Mouse (Mus musculus): ENCODE data around the gene Rpl6.
A peak's percentile ranks its signal among the peaks of the same experiment; 100 is the strongest.
"Not testable (repeated sequence)": the region's sequence is repeated elsewhere in the genome, so short reads cannot be mapped to it uniquely, and the experiment has no call there.

The Rpl6 gene

GRCm38 (mm10) chr5:121225854-121226253 lies 21.6 kb downstream of the Rpl6 start:
- DNase-seq (ENCODE audit: low spot score), result no peak

GRCm38 (mm10) chr5:121226406-121226805 lies 22.1 kb downstream of the Rpl6 start:
- no peak for DNase-seq (ENCODE audit: low spot score)

GRCm38 (mm10) chr5:121226845-121227244 lies 22.6 kb downstream of the Rpl6 start:
- DNase-seq (ENCODE audit: low spot score), result no peak

- DNase-seq (ENCODE audit: low spot score), result not testable (repeated sequence)
These were observed 23.0 kb downstream of the Rpl6 start for GRCm38 (mm10) chr5:121227330-121227729.

GRCm38 (mm10) chr5:121229182-121229581 lies 24.9 kb downstream of the Rpl6 start:
- DNase-seq (ENCODE audit: low spot score), result no peak

- no peak for DNase-seq (ENCODE audit: low spot score)
These were observed 26.5 kb downstream of the Rpl6 start for GRCm38 (mm10) chr5:121230811-121231210.

GRCm38 (mm10) chr5:121232789-121233188 lies 28.5 kb downstream of the Rpl6 start:
- no peak for DNase-seq (ENCODE audit: low spot score)

- no peak for DNase-seq (ENCODE audit: low spot score)
These were observed 29.4 kb downstream of the Rpl6 start for GRCm38 (mm10) chr5:121233726-121234125.

- DNase-seq (ENCODE audit: low spot score), result peak; percentile 62
These were observed 31.9 kb downstream of the Rpl6 start for GRCm38 (mm10) chr5:121236171-121236570.

- no peak for DNase-seq (ENCODE audit: low spot score)
These were observed 33.9 kb downstream of the Rpl6 start for GRCm38 (mm10) chr5:121238208-121238607.

GRCm38 (mm10) chr5:121239846-121240245 lies 35.6 kb downstream of the Rpl6 start:
- DNase-seq (ENCODE audit: low spot score), result no peak

GRCm38 (mm10) chr5:121241182-121241581 lies 36.9 kb downstream of the Rpl6 start:
- no peak for DNase-seq (ENCODE audit: low spot score)

GRCm38 (mm10) chr5:121242261-121242660 lies 38.0 kb downstream of the Rpl6 start:
- DNase-seq (ENCODE audit: low spot score), result no peak

- DNase-seq (ENCODE audit: low spot score), result no peak
These were observed 38.4 kb downstream of the Rpl6 start for GRCm38 (mm10) chr5:121242701-121243100.

- DNase-seq (ENCODE audit: low spot score), result no peak
These were observed 39.5 kb downstream of the Rpl6 start for GRCm38 (mm10) chr5:121243676-121244364.

- no peak for DNase-seq (ENCODE audit: low spot score)
These were observed 40.1 kb downstream of the Rpl6 start for GRCm38 (mm10) chr5:121244365-121244731.

GRCm38 (mm10) chr5:121245201-121245600 lies 40.9 kb downstream of the Rpl6 start:
- DNase-seq (ENCODE audit: low spot score), result no peak

- no peak for DNase-seq (ENCODE audit: low spot score)
These were observed 44.6 kb downstream of the Rpl6 start for GRCm38 (mm10) chr5:121248766-121249394.

- DNase-seq (ENCODE audit: low spot score), result no peak
These were observed 45.4 kb downstream of the Rpl6 start for GRCm38 (mm10) chr5:121249693-121250092.

GRCm38 (mm10) chr5:121251813-121252212 lies 47.5 kb downstream of the Rpl6 start:
- no peak for DNase-seq (ENCODE audit: low spot score)

- no peak for DNase-seq (ENCODE audit: low spot score)
These were observed 49.7 kb downstream of the Rpl6 start for GRCm38 (mm10) chr5:121253816-121254497.

- DNase-seq (ENCODE audit: low spot score), result no peak
These were observed 50.7 kb downstream of the Rpl6 start for GRCm38 (mm10) chr5:121254977-121255376.

All from spleen, adult 12 weeks (tissue).